Mouse (Mus musculus) heart, postnatal 14 days (tissue): ENCODE data around the gene Zfp687. TPM values are rescaled to one million over a fixed set of nuclear protein-coding genes. Genes with fewer than 3 reads are reported as not detected.
"Not testable (repeated sequence)": the region's sequence is repeated elsewhere in the genome, so short reads cannot be mapped to it uniquely, and the experiment has no call there.

Experiments
- DNase-seq, 2 experiments: peaks; one replicate each; pipeline ENCODE4 v3.0.0; 2021 to 2022
- intact Hi-C: fragments of 180-260 bp; cut with DNase I; formaldehyde crosslinking; loops from one replicate; pipeline ENCODE4 v1.15.1; 2025
- total RNA-seq, 2 experiments: library from RNA; stranded (reverse); gene quantifications; 2 replicates each; pipeline ENCODE4 v1.2.3; 2021

Zfp687 gene
- total RNA-seq, 2 experiments from 2014 or later, result 15.4 to 16.8 TPM

- intact Hi-C loops, DNase-seq: not testable (repeated sequence)
Measured at GRCm38 (mm10) chr3:95020956-95021355, 5.7 kb upstream of the Zfp687 start.

GRCm38 (mm10) chr3:95018741-95019140, 3.5 kb upstream of the Zfp687 start:
- intact Hi-C loops, result no loop called here
- no peak for DNase-seq

DNA sequence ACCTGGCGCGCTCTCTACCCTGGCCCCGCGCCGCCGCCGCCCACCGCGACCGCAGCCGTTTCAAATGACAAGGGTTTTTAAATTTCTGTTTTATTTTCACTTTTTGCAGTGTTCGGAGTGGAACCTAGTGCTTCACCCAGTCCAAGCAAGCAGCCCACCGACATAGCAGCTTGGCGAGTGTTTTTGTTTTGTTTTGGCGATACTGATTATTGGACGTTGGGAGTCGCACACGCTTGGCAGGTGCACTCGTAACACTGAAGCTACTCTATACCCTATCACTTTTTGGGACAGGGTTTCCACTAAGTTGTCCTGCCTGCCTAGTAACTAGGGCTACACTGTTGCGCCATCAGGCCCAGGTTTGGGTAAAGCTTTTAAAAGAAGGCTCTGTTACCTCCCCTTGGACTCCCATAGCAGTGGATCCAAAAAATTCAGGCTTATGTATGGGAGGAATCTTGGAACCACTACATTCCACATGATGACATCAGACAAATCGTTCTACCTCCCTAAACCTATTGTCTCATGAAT, 1.3 kb upstream of the Zfp687 start:
- DNase-seq, result no peak
- intact Hi-C loops, result no loop called here

DNA sequence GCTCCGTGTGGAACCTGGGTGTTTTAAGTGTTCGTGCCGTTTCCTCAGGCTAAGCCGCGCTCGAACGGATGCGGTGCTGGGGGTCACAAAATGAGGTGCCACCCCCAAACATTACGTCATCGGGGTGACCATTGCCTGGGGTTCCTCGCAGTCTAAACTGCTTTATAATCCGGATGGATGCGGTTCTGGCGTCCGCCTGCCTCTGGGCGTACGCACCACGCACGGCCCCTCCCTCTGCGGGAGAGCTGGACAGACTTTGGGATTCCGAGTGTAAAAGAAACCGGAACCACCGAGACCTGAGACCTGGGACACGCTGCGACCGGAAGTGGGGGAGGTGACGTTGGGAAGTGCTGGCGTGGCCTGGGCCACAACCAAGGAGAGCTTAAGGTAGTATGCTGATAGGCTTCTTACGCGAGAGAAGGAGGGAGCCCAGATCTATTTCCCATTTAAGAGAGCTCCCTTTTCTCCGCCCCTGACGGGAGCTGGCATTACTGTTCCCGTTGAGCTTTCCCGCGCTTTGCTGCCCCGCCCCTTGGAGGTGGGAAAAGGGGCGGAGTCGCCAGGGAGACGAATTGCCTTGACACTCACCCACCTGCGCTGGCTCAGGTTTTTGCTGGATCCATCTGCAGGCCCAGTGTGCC, 763 bp upstream of the Zfp687 start:
- peak; percentile 91 to 93 for DNase-seq
- intact Hi-C loops, result no loop called here

DNA sequence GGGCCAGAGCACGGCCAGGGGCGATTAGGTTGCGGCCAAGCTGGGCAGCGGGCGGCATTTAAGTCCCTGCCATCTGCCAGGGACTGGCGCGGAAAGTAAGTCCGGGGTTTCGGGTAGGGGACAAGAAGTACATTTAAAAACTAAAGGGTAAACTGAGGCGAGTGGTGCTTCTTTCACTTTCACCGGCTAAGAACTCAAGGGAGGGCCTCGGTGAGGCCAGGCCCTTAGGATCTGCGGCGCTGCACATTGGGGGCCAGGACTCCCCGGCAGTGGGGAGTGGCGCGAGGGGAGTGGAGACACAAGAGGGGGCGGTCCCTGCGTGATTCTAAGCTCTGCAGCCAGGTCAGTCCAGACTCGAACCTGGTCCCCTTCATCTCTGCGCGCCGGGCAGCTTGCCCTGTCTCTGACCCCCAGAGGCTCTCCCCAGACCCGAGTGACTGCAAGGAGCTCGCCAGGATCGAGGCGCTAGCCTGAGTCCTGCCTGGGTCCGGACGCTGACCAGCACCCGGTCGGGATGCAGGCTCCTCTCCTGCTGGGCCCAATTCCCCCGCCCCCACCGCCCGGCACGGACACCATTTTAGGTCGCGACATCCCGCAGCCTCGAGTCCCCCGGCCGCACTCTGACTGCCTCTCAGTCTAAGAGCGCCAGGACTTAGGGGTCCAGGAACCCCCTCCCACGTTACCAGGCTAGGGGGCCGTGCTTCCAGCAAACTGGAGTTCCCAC, 658 bp downstream of the Zfp687 start:
- peak; percentile 48 to 51 for DNase-seq
- intact Hi-C loops, result no loop called here

DNA sequence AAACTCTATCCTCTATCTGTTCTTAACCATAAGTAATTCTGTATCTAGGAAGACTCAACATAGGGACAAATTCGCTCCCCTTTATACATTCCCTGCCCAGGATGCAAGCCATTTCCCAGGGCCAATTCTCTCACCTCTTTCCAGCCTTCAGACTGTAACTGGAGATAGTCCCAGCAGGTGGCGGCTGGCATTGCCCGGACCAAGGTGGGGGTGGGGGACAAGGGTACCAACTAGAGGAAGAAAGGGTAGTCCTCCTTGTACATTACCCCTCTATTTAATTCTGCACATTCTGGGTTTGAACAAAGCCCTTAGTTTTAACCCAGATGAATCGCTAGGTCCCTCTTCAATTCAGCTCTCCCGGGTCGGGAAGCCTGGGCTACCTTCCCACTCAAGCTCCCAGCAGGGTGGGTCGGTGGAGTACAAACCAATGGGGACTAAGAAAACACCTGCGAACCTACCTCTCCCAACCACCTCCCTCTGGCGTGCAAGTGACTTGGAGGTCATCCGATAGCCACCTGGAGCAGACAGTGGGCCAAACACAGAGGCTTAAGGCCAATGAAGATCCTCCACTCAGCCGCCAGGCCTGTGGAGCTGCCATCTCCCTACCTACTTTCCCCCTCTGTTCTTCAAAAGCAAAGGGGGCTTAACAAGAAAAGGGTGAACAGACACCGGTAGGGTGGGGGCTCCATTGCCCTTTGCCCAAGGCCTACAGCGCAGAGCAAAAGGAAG, 1.4 kb downstream of the Zfp687 start:
- peak in 1 of 2 experiments; percentile 21 for DNase-seq
- intact Hi-C loops, result no loop called here

GRCm38 (mm10) chr3:95012982-95013381, 2.3 kb downstream of the Zfp687 start:
- DNase-seq, result no peak
- intact Hi-C loops, result no loop called here

- intact Hi-C loops, result no loop called here
- DNase-seq, result no peak
Measured at GRCm38 (mm10) chr3:95010396-95010795, 4.9 kb downstream of the Zfp687 start.

GRCm38 (mm10) chr3:95007706-95008105, 7.5 kb downstream of the Zfp687 start:
- intact Hi-C loops, result no loop called here
- DNase-seq, result no peak

GRCm38 (mm10) chr3:95005651-95006050, 9.6 kb downstream of the Zfp687 start:
- intact Hi-C loops, result no loop called here
- DNase-seq, result no peak

DNA sequence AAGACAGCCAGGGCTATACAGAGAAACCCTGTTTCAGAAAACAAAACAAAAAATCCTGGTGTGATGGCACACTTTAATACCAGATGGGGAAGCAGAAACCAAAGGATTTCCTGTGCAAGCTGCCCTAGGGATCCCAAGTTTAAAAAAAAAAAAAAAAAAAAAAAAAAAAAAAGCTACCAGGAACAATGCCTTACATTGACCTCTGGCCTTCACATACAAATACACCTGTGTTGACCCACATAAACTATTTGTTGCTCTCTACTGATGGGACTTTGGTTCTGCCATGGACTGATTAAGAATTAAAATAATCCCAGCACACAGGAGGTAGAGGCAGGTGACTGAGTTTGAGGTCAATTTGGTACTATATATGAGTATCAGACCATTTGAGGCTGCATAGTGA, 12.0 kb downstream of the Zfp687 start:
- intact Hi-C loops, result no loop called here
- DNase-seq, result no peak

GRCm38 (mm10) chr3:95002569-95002968, 12.7 kb downstream of the Zfp687 start:
- DNase-seq, result no peak
- intact Hi-C loops, result no loop called here

- peak; percentile 82 to 93 for DNase-seq
- intact Hi-C loops, result loop anchor here (1.0 to 5.0 kb wide), 2 partner anchors 49 to 110 kb away; partner anchors contain the start of gene Psmb4
Measured at GRCm38 (mm10) chr3:94996946-94997345, 18.3 kb downstream of the Zfp687 start.

DNA sequence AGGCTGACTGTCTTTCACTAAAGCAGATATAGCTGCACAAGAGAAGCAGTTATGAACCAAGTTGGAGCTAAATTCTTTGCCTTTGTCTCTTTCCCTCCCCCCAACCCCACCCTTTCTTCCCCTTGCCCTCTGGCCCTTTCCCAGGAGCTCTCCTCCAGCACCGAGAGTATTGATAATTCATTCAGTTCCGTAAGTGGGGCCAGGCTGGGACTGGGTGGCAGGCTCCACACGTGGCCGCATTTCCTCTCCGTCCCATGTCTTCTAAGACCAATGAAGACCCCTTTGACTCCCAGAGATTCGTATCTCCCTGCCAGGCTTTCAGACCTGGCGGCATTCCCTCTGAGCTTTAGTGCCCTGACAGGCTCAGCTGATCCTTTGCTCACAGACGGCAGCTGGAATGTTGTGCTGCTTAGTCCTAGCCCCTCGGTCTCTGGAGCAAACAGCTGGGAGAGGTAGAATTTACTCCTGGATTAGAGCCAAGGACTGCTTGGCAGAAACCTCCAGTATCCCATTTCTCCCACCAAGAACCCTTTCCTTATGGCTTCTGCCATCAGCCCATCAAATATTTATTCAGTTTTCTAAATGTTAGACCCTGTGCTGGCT, 26.0 kb downstream of the Zfp687 start:
- DNase-seq, result peak in 1 of 2 experiments; percentile 36
- intact Hi-C loops, result loop anchor here (2.0 kb wide), 1 partner anchor 14 kb away; the partner anchor contains the start of gene Pi4kb

- DNase-seq, result peak; percentile 77 to 86
- intact Hi-C loops, result no loop called here
Measured at GRCm38 (mm10) chr3:94987578-94987977, 27.7 kb downstream of the Zfp687 start.

DNA sequence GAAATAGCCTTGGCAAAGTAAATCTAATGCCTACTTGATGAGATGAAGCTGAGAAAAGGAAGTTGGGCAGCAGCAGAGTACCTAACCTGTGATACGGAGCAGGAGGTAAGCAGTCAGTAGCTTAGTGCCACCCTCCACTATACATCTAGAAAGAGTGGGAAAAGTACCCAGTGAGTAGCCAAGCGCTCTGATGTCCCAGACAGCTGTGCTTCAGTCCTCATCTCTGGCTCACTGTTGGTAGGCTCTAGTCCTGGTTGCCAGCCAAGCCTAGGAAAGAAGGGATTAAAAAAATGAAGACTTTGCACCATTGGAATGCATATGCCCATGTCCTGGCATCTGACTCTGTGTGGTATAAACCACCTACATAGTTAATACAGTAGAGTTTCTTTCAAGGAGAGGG, 29.7 kb downstream of the Zfp687 start:
- DNase-seq, result no peak
- intact Hi-C loops, result no loop called here

- no peak for DNase-seq
- intact Hi-C loops, result no loop called here
Measured at GRCm38 (mm10) chr3:94984312-94984711, 30.9 kb downstream of the Zfp687 start.

- intact Hi-C loops, result loop anchor here (2.0 kb wide), 2 partner anchors 14 to 20 kb away; partner anchors contain the start of gene Rfx5
- DNase-seq, result peak; percentile 87 to 89
Measured at GRCm38 (mm10) chr3:94974528-94975422, 40.5 kb downstream of the Zfp687 start, which contains the start of gene Pi4kb. Pi4kb (plus strand) TSS chr3:94974731.

DNA sequence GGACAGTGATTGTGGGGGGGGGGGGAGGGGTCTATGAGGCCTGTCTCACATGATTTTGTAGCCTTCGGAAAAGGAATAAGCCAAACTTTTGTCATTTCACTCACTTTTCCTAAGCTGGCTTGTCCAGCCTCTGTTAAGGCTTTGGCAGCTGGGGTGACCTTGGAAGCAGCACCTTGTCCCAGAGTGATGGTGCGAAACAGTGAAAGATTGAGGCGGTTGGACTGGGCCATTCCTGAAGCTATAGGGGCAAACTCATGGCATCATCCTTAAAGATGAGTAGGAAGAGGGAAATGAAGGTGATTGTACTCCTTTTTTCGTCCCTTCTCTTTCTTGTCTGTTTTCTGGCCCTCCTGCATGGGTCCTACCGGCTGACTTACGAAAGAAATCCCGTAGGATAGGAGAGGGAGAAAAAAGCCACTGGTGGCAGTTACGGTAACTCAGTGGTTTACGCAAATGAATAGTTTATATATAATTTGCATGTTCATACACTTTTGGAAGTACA, 41.2 kb downstream of the Zfp687 start:
- DNase-seq, result no peak
- intact Hi-C loops, result loop anchor here (2.0 kb wide), 2 partner anchors 15 to 19 kb away; partner anchors contain the start of gene Rfx5
